14 mouse cellular contexts compared by ENCODE assay signal in the genomic region with DNA sequence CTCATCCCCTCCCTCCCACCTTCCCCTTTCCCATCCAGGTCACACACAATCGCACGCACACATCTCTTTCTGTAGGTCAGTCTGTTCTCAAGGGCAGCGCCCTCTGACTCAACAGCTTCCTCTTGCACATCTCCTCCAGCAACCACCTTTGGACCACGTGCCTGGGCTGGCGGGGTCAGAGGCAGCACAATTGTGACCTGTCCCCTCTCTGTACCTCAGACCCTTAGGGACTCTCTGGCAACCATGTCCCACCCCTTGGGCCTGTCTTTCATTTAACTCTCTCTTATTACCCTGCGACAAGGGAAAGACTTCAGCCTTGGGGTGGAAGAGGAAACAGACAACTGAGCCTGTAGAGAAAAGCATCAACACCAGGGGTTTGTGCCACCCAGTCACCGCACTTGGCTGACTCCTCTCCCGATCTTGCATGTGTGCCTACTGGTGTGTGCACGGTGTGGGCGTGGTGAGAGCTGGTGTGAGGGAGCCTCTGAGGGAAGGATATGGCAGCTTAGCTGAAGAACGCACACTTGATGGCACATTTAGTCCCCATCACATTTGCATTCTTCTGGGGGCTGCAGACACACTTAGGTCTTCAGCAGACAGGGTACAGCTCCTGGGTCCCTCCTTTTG. TPM values are rescaled to one million over a fixed set of nuclear protein-coding genes. Genes with fewer than 3 reads are reported as not detected.
A peak's percentile ranks its signal among the peaks of the same experiment; 100 is the strongest.
DNase-seq lines count a peak whose midpoint lies in the region; ATAC-seq and TF ChIP-seq lines count a peak whose summit lies in the region.
"Had no signal": no experiment of that assay in that cellular context is flagged by ENCODE, and none has a peak within 500 bp of the region (broad histone marks: within the 10 kb centered on the region; RNA-seq: fewer than 3 reads in every experiment).

No protein-coding gene starts in this region.

- no peaks in the 10 kb centered on the region for H3K9me3 ChIP-seq in liver, embryonic 15.5 days (replicated peaks)
- H3K9me3 ChIP-seq: heart, embryonic 13.5 days had no signal

- no peak for ATAC-seq in liver, embryonic 15.5 days (ENCODE audit: insufficient read depth)
- ATAC-seq: hindbrain, embryonic 16.5 days; Patski had no signal

- peak overlapping the region; percentile 24; the same call in 1 of the 2 replicates for H3K9ac ChIP-seq in liver, embryonic 15.5 days
- no peak overlapping the region for H3K9ac ChIP-seq in heart, adult 2 months (ENCODE audit: low read depth, low read length)
- H3K9ac ChIP-seq: heart, embryonic 13.5 days had no signal

- TF ChIP-seq EP300 in heart, adult 2 months (IDR thresholded peaks at IDR 0.05; ENCODE audit: insufficient read depth, low read depth, low read length) = no peak

- peak overlapping the region; percentile 71 for H3K4me2 ChIP-seq in liver, embryonic 15.5 days
- H3K4me2 ChIP-seq: heart, embryonic 13.5 days had no signal

- 33% methylated on average over 11 of the region's 11 CpGs for WGBS in liver, embryonic 15.5 days (ENCODE audit: insufficient replicate concordance)
- 73% methylated on average over 11 of the region's 11 CpGs for WGBS in heart, adult 2 months

- H3K27me3 ChIP-seq in liver, embryonic 15.5 days = no peaks in the 10 kb centered on the region
- H3K27me3 ChIP-seq in heart, adult 2 months (ENCODE audit: control insufficient read depth, insufficient read depth, low read length) = no peaks in the 10 kb centered on the region
- H3K27me3 ChIP-seq: heart, embryonic 13.5 days; Patski had no signal

- H3K79me2 ChIP-seq in heart, adult 2 months (replicated peaks; ENCODE audit: control insufficient read depth, insufficient read depth, low read length) = no peaks in the 10 kb centered on the region

- TF ChIP-seq CTCF in heart, adult 2 months (IDR thresholded peaks at IDR 0.05) = no peak

- H3K36me3 ChIP-seq in liver, embryonic 15.5 days (replicated peaks) = no peaks in the 10 kb centered on the region; the same call in 1 of the 2 replicates
- H3K36me3 ChIP-seq in heart, adult 2 months (ENCODE audit: control insufficient read depth, insufficient read depth, low read length) = no peaks in the 10 kb centered on the region
- H3K36me3 ChIP-seq: heart, embryonic 13.5 days had no signal

- peak overlapping the region; percentile 51 for H3K4me3 ChIP-seq in liver, embryonic 15.5 days (replicated peaks)
- no peak overlapping the region for H3K4me3 ChIP-seq in heart, adult 2 months
- H3K4me3 ChIP-seq: heart, embryonic 13.5 days had no signal

- peak; percentile 60 to 63 for DNase-seq in B cell, adult 2 months
- peak; percentile 65 for DNase-seq in T-cell, adult 2 months (ENCODE audit: low spot score)
- DNase-seq in spleen, postnatal 10 days (ENCODE audit: low spot score in 2 of 2) = peak; percentile 44 to 81
- no peak for DNase-seq in heart, adult 2 months
- DNase-seq in kidney, postnatal 4 days = no peak
- DNase-seq in left cerebral cortex, postnatal 4 days = no peak
- no peak for DNase-seq in gastrocnemius, adult 8-10 months (ENCODE audit: low spot score in 2 of 2)
- DNase-seq: layer of hippocampus, adult 9-11 months had no signal

- intact Hi-C loops in heart, adult 2 months (cut with DNase I) = loop anchor here (5.0 kb wide), 1 partner anchor 37 kb away; no protein-coding TSS in a partner anchor
- intact Hi-C loops in left cerebral cortex, postnatal 4 days (cut with DNase I) = loop anchor here (5.0 kb wide), 1 partner anchor 42 kb away; no protein-coding TSS in a partner anchor

- peaks cover 64% of the 10 kb centered on the region for H3K4me1 ChIP-seq in liver, embryonic 15.5 days (replicated peaks)
- H3K4me1 ChIP-seq in heart, adult 2 months (ENCODE audit: control insufficient read depth, insufficient read depth, low read length) = no peaks in the 10 kb centered on the region

- H3K27ac ChIP-seq in liver, embryonic 15.5 days (replicated peaks) = peak overlapping the region; percentile 87
- H3K27ac ChIP-seq in heart, adult 2 months = no peak overlapping the region
- H3K27ac ChIP-seq: heart, embryonic 13.5 days had no signal

- no peak for TF ChIP-seq POLR2A in heart, adult 2 months (IDR thresholded peaks at IDR 0.05; ENCODE audit: insufficient read depth, low read depth, low read length)

RNA-seq across cellular contexts. Expression of gene Spn, which starts 2.7 kb away (rescaled TPM):
- polyA plus RNA-seq in liver, embryonic 15.5 days (2015; fragmentation: Nextera tagmentation; extraction: Ambion mirVana) = 6.7 and 6.8 TPM in 2 replicates
- under 1 TPM; 0.78 to 0.80 TPM for total RNA-seq in heart, adult 2 months (2021)
- 1.1 and 2.9 TPM in 2 replicates for polyA plus RNA-seq in heart, adult 2 months (2012; rRNA removed)
- under 1 TPM; 0.22 to 0.74 TPM for total RNA-seq in left cerebral cortex, postnatal 4 days (2021)
- total RNA-seq in gastrocnemius, adult 8-10 months (2022) = under 1 TPM in 3 of 4 experiments, not detected in 1; 0.07 to 0.13 (median 0.13) TPM
- polyA plus RNA-seq: hindbrain, embryonic 16.5 days had no signal

RNA-seq across cellular contexts. Expression of gene Qprt, which starts 12.9 kb away (rescaled TPM):
- polyA plus RNA-seq in liver, embryonic 15.5 days (2015; fragmentation: Nextera tagmentation; extraction: Ambion mirVana) = 65.5 and 76.7 TPM in 2 replicates
- not detected for total RNA-seq in heart, adult 2 months (2021)
- polyA plus RNA-seq in heart, adult 2 months (2012; rRNA removed) = 0.25 and 0.32 TPM in 2 replicates
- total RNA-seq in left cerebral cortex, postnatal 4 days (2021) = under 1 TPM in 1 of 2 experiments, not detected in 1; 0.18 TPM
- total RNA-seq in gastrocnemius, adult 8-10 months (2022) = under 1 TPM in 3 of 4 experiments, not detected in 1; 0.18 to 0.29 (median 0.27) TPM
- polyA plus RNA-seq: Patski had no signal

RNA-seq across cellular contexts. Expression of gene AI467606, which starts 43.8 kb away (rescaled TPM):
- polyA plus RNA-seq in liver, embryonic 15.5 days (2015; fragmentation: Nextera tagmentation; extraction: Ambion mirVana) = 8.2 and 9.5 TPM in 2 replicates
- total RNA-seq in heart, adult 2 months (2021) = 1 to 10 TPM; 1.5 to 2.1 TPM
- polyA plus RNA-seq in heart, adult 2 months (2012; rRNA removed) = 2.7 and 4.7 TPM in 2 replicates
- total RNA-seq in left cerebral cortex, postnatal 4 days (2021) = under 1 TPM; 0.77 to 0.90 TPM
- under 1 TPM; 0.12 to 0.74 (median 0.25) TPM for total RNA-seq in gastrocnemius, adult 8-10 months (2022)

RNA-seq across cellular contexts. Expression of gene Zg16, which starts 47.8 kb away (rescaled TPM):
- 0.24 and 0.33 TPM in 2 replicates for polyA plus RNA-seq in liver, embryonic 15.5 days (2015; fragmentation: Nextera tagmentation; extraction: Ambion mirVana)
- not detected for total RNA-seq in heart, adult 2 months (2021)
- not detected in 2 replicates for polyA plus RNA-seq in heart, adult 2 months (2012; rRNA removed)
- not detected for total RNA-seq in left cerebral cortex, postnatal 4 days (2021)
- not detected for total RNA-seq in gastrocnemius, adult 8-10 months (2022)
- polyA plus RNA-seq: heart, embryonic 13.5 days; hindbrain, embryonic 16.5 days; neural tube, embryonic 11.5 days; Patski; stomach, embryonic 14.5 days had no signal

Comparison
In these comparisons a context has a peak if more than half of its experiments do, and no peak if none do; other contexts are left out.
1. DNase-seq: peak in B cell, adult 2 months (2 of 2), T-cell, adult 2 months (single experiment) and spleen, postnatal 10 days (2 of 2); none in heart, adult 2 months (0 of 2), kidney, postnatal 4 days (0 of 2), left cerebral cortex, postnatal 4 days (single experiment) and gastrocnemius, adult 8-10 months (0 of 2).